Mouse (Mus musculus): ENCODE data around the gene Trp53tg5. TPM values are rescaled to one million over a fixed set of nuclear protein-coding genes. Genes with fewer than 3 reads are reported as not detected.

Gene Trp53tg5
- polyA plus RNA-seq, 1 experiment from 2014 or later: not detected

GRCm38 (mm10) chr2:164434681-164435080 is 38.8 kb downstream of the Trp53tg5 start:
- no peak overlapping the region for H3K9ac ChIP-seq (ENCODE audit: low read length)
- H3K36me3 ChIP-seq (ENCODE audit: control insufficient read depth, insufficient read depth): no peaks in the 10 kb centered on the region
- peaks cover 40% of the 10 kb centered on the region for H3K4me1 ChIP-seq (ENCODE audit: control insufficient read depth, insufficient read depth, low read length)
- 64% methylated on average over 3 of the region's 3 CpGs for WGBS
- no peak overlapping the region for H3K4me2 ChIP-seq (ENCODE audit: low read depth, low read length)
- no peaks in the 10 kb centered on the region; the same call in 1 of the 2 replicates for H3K27me3 ChIP-seq (ENCODE audit: control insufficient read depth, insufficient read depth, low read length)
- no peaks in the 10 kb centered on the region for H3K9me3 ChIP-seq (replicated peaks; ENCODE audit: control insufficient read depth, low read length)
- ATAC-seq (replicated peaks; ENCODE audit: extremely low read depth, insufficient read depth, low FRiP score): no peak
- no peak overlapping the region for H3K4me3 ChIP-seq (ENCODE audit: low read length)
- no peak overlapping the region for H3K27ac ChIP-seq (ENCODE audit: low read length)

- peaks cover 9% of the 10 kb centered on the region for H3K36me3 ChIP-seq (ENCODE audit: control insufficient read depth, insufficient read depth)
Observed at GRCm38 (mm10) chr2:164433278-164433895, 40.1 kb downstream of the Trp53tg5 start.

GRCm38 (mm10) chr2:164432541-164433191 is 40.9 kb downstream of the Trp53tg5 start:
- Histone ChIP-seq H3K4me2 (ENCODE audit: low read depth, low read length) (peak overlapping the region; percentile 53), H3K27ac (ENCODE audit: low read length) (peak overlapping the region; percentile 63), H3K4me1 (ENCODE audit: control insufficient read depth, insufficient read depth, low read length) (peaks cover 38% of the 10 kb centered on the region), H3K9ac (ENCODE audit: low read length) (peak overlapping the region; percentile 57), H3K27me3 (ENCODE audit: control insufficient read depth, insufficient read depth, low read length) (peaks cover 3% of the 10 kb centered on the region; the same call in 1 of the 2 replicates), H3K9me3 (replicated peaks; ENCODE audit: control insufficient read depth, low read length) (no peaks in the 10 kb centered on the region), H3K36me3 (ENCODE audit: control insufficient read depth, insufficient read depth) (peaks cover 12% of the 10 kb centered on the region), H3K4me3 (ENCODE audit: low read length) (peak overlapping the region; percentile 17; the same call in 1 of the 2 replicates)
- WGBS: 21% methylated on average over 22 of the region's 22 CpGs
- peak; percentile 49 for ATAC-seq (replicated peaks; ENCODE audit: extremely low read depth, insufficient read depth, low FRiP score)

More at GRCm38 (mm10) chr2:164433278-164433895, 40.1 kb downstream of the Trp53tg5 start:
- Histone ChIP-seq H3K9ac (ENCODE audit: low read length) (peak overlapping the region; percentile 25; the same call in 1 of the 2 replicates), H3K9me3 (replicated peaks; ENCODE audit: control insufficient read depth, low read length) (no peaks in the 10 kb centered on the region), H3K4me1 (ENCODE audit: control insufficient read depth, insufficient read depth, low read length) (peaks cover 38% of the 10 kb centered on the region), H3K4me2 (ENCODE audit: low read depth, low read length) (peak overlapping the region; percentile 53; the same call in 1 of the 2 replicates), H3K27me3 (ENCODE audit: control insufficient read depth, insufficient read depth, low read length) (peaks cover under 1% of the 10 kb centered on the region; the same call in 1 of the 2 replicates), H3K27ac (ENCODE audit: low read length) (peak overlapping the region; percentile 63), H3K4me3 (ENCODE audit: low read length) (no peak overlapping the region)
- WGBS: 69% methylated on average over 9 of the region's 9 CpGs
- no peak for ATAC-seq (replicated peaks; ENCODE audit: extremely low read depth, insufficient read depth, low FRiP score)

GRCm38 (mm10) chr2:164431676-164432465 is 41.7 kb downstream of the Trp53tg5 start:
- Histone ChIP-seq H3K36me3 (ENCODE audit: control insufficient read depth, insufficient read depth) (peaks cover 18% of the 10 kb centered on the region), H3K27me3 (ENCODE audit: control insufficient read depth, insufficient read depth, low read length) (peaks cover 3% of the 10 kb centered on the region; the same call in 1 of the 2 replicates), H3K4me2 (ENCODE audit: low read depth, low read length) (no peak overlapping the region), H3K27ac (ENCODE audit: low read length) (peak overlapping the region; percentile 63; the same call in 1 of the 2 replicates), H3K9ac (ENCODE audit: low read length) (peak overlapping the region; percentile 25), H3K4me1 (ENCODE audit: control insufficient read depth, insufficient read depth, low read length) (peaks cover 35% of the 10 kb centered on the region), H3K9me3 (replicated peaks; ENCODE audit: control insufficient read depth, low read length) (no peaks in the 10 kb centered on the region), H3K4me3 (ENCODE audit: low read length) (no peak overlapping the region)
- 69% methylated on average over 9 of the region's 9 CpGs for WGBS
- no peak for ATAC-seq (replicated peaks; ENCODE audit: extremely low read depth, insufficient read depth, low FRiP score)

- Histone ChIP-seq H3K9ac (ENCODE audit: low read length) (no peak overlapping the region), H3K36me3 (ENCODE audit: control insufficient read depth, insufficient read depth) (peaks cover 26% of the 10 kb centered on the region), H3K4me2 (ENCODE audit: low read depth, low read length) (no peak overlapping the region), H3K27ac (ENCODE audit: low read length) (no peak overlapping the region), H3K4me1 (ENCODE audit: control insufficient read depth, insufficient read depth, low read length) (peaks cover 23% of the 10 kb centered on the region), H3K9me3 (replicated peaks; ENCODE audit: control insufficient read depth, low read length) (no peaks in the 10 kb centered on the region), H3K4me3 (ENCODE audit: low read length) (no peak overlapping the region), H3K27me3 (ENCODE audit: control insufficient read depth, insufficient read depth, low read length) (peaks cover 6% of the 10 kb centered on the region; the same call in 1 of the 2 replicates)
- ATAC-seq (replicated peaks; ENCODE audit: extremely low read depth, insufficient read depth, low FRiP score): no peak
- 15% methylated on average over 7 of the region's 7 CpGs for WGBS
Observed at GRCm38 (mm10) chr2:164430697-164431096, 42.8 kb downstream of the Trp53tg5 start.

- Histone ChIP-seq H3K9ac (ENCODE audit: low read length) (no peak overlapping the region), H3K9me3 (replicated peaks; ENCODE audit: control insufficient read depth, low read length) (no peaks in the 10 kb centered on the region), H3K36me3 (ENCODE audit: control insufficient read depth, insufficient read depth) (peaks cover 26% of the 10 kb centered on the region), H3K4me3 (ENCODE audit: low read length) (no peak overlapping the region), H3K27ac (ENCODE audit: low read length) (no peak overlapping the region), H3K4me2 (ENCODE audit: low read depth, low read length) (no peak overlapping the region), H3K4me1 (ENCODE audit: control insufficient read depth, insufficient read depth, low read length) (peaks cover 21% of the 10 kb centered on the region), H3K27me3 (ENCODE audit: control insufficient read depth, insufficient read depth, low read length) (peaks cover 6% of the 10 kb centered on the region; the same call in 1 of the 2 replicates)
- ATAC-seq (replicated peaks; ENCODE audit: extremely low read depth, insufficient read depth, low FRiP score): no peak
- WGBS: 63% methylated on average over 15 of the region's 15 CpGs
Observed at GRCm38 (mm10) chr2:164429881-164430615, 43.5 kb downstream of the Trp53tg5 start.

- 39% methylated on average over 5 of the region's 5 CpGs for WGBS
- H3K4me1 ChIP-seq (ENCODE audit: control insufficient read depth, insufficient read depth, low read length): peaks cover 21% of the 10 kb centered on the region
- ATAC-seq (replicated peaks; ENCODE audit: extremely low read depth, insufficient read depth, low FRiP score): no peak
- H3K4me3 ChIP-seq (ENCODE audit: low read length): no peak overlapping the region
- peaks cover 26% of the 10 kb centered on the region for H3K36me3 ChIP-seq (ENCODE audit: control insufficient read depth, insufficient read depth)
- no peaks in the 10 kb centered on the region for H3K9me3 ChIP-seq (replicated peaks; ENCODE audit: control insufficient read depth, low read length)
- no peak overlapping the region for H3K9ac ChIP-seq (ENCODE audit: low read length)
- no peak overlapping the region for H3K27ac ChIP-seq (ENCODE audit: low read length)
- peaks cover 6% of the 10 kb centered on the region; the same call in 1 of the 2 replicates for H3K27me3 ChIP-seq (ENCODE audit: control insufficient read depth, insufficient read depth, low read length)
- H3K4me2 ChIP-seq (ENCODE audit: low read depth, low read length): no peak overlapping the region
Observed at GRCm38 (mm10) chr2:164428451-164428850, 45.1 kb downstream of the Trp53tg5 start.

GRCm38 (mm10) chr2:164426952-164427351 is 46.6 kb downstream of the Trp53tg5 start:
- Histone ChIP-seq H3K4me3 (ENCODE audit: low read length) (no peak overlapping the region), H3K4me1 (ENCODE audit: control insufficient read depth, insufficient read depth, low read length) (peaks cover 8% of the 10 kb centered on the region), H3K9ac (ENCODE audit: low read length) (no peak overlapping the region), H3K36me3 (ENCODE audit: control insufficient read depth, insufficient read depth) (peaks cover 26% of the 10 kb centered on the region), H3K4me2 (ENCODE audit: low read depth, low read length) (no peak overlapping the region), H3K9me3 (replicated peaks; ENCODE audit: control insufficient read depth, low read length) (no peaks in the 10 kb centered on the region), H3K27me3 (ENCODE audit: control insufficient read depth, insufficient read depth, low read length) (peaks cover 6% of the 10 kb centered on the region; the same call in 1 of the 2 replicates), H3K27ac (ENCODE audit: low read length) (no peak overlapping the region)
- no peak for ATAC-seq (replicated peaks; ENCODE audit: extremely low read depth, insufficient read depth, low FRiP score)
- WGBS: 82% methylated on average over 5 of the region's 5 CpGs
